Mouse (Mus musculus): ENCODE measurements at regions not wholly inside any gene's neighbourhood (a gene's known extent, or its start where the extent isn't known, plus 50 kb on each side); places are given as distances from the start of the nearest gene placed in this dataset.
"Not testable (repeated sequence)": the region's sequence is repeated elsewhere in the genome, so short reads cannot be mapped to it uniquely, and the experiment has no call there.

DNA sequence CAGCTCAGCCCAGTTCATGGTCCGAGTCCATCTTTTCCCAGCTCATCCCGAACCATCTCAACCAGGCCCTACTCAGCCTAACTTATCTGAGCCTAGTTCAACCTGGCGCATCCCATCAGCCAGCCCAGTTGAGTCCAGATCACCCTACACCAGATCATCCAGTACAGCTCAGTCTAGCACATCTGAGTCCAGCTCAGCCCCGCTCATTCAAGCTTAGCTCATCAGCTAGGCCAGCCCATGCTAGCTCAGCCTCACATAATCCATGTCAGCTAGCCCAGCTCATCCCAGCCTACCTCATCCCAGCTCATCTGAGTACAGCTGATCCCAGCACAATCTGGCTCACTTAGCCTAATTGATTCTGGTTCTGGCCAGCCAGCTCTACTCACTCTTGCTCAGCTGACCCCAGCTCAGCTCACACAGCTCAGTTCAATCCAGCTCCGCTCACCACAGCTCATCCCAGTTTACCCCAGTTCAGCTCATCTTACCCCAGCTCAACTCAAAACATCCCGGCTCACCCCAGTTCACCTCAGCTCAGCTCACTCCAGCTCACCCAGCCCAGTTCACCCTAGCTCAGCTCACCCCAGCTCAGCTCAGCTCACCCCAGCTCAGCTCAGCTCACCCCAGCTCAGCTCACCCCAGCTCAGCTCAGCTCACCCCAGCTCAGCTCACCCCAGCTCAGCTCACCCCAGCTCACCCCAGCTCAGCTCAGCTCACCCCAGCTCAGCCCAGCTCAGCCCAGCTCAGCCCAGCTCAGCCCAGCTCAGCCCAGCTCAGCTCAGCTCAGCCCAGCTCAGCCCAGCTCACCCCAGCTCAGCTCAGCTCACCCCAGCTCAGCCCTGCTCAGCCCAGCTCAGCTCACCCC lies 65.3 kb upstream of the Adam6b start:
- no peak for DNase-seq (ENCODE audit: low spot score)

DNA sequence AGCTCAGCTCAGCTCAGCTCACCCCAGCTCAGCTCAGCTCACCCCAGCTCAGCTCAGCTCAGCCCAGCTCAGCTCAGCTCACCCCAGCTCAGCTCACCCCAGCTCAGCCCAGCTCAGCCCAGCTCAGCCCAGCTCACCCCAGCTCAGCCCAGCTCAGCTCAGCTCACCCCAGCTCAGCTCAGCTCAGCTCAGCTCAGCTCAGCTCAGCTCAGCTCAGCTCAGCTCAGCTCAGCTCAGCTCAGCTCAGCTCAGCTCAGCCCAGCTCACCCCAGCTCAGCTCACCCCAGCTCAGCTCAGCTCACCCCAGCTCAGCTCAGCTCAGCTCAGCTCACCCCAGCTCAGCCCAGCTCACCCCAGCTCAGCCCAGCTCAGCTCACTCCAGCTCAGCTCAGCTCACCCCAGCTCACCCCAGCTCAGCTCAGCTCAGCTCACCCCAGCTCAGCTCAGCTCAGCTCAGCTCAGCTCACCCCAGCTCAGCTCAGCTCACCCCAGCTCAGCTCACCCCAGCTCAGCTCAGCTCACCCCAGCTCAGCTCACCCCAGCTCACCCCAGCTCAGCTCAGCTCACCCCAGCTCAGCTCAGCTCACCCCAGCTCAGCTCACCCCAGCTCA lies 64.6 kb upstream of the Adam6b start:
- not testable (repeated sequence) for DNase-seq (ENCODE audit: low spot score)

DNA sequence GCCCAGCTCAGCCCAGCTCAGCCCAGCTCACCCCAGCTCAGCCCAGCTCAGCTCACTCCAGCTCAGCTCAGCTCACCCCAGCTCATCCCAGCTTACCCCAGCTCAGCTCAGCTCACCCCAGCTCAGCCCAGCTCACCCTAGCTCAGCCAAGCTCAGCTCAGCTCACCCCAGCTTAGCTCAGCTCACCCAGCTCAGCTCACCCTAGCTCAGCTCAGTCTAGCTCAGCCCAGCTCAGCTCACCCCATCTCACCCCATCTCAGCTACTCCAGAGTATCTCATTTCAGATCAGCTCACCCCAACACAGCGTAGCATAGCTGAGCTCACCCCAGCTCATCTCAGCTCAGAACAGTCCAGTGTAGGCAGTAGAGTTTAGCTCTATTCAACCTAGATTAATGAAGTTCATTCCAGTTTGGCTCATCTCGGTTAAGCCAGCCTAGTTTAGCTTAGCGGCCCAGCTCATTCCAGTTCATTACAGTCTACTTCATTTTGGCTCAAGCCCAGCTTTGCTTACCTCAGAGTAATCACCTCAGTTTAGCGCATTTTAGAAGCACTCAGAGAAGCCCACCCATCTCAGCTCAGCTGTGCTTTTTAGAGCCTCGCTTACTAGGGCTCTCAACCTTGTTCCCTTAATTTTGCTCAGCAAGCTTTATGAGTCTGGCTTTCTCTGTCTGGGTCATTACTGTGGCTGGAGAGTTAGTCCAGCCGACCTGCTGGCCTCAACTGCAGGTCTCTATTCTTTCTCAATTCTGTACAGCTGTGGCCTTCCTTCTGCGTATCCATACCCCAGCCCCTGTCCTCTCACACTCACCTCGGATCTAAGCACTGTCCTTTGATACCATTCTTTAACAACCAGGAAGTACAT lies 63.9 kb upstream of the Adam6b start:
- no peak for DNase-seq (ENCODE audit: low spot score)

DNA sequence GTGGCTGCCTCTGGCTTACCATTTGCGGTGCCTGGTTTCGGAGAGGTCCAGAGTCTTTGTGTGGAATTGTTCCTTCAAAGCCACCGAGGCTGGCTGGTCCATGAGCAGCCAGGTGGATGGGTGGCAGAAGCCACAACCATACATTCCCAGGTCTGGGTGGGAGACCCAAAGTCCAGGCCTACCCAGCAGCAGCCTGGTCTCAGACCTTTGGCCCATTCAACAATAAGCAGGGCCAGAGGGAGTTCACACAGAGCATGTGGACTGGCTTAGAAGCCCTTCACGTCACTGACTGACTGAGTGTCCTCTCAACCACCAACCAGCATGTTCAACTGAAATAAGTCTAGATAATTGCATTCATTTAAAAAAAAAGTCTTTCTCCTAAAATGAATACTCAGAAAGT lies 62.7 kb upstream of the Adam6b start:
- DNase-seq (ENCODE audit: low spot score): no peak

DNA sequence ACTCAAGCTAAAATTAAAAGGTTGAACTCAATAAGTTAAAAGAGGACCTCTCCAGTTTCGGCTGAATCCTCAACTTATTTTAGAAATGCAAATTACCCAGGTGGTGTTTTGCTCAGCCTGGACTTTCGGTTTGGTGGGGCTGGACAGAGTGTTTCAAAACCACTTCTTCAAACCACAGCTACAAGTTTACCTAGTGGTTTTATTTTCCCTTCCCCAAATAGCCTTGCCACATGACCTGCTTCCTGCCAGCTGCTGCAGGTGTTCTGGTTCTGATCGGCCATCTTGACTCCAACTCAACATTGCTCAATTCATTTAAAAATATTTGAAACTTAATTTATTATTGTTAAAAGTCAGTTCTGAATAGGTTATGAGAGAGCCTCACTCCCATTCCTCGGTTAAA lies 62.0 kb upstream of the Adam6b start:
- no peak for DNase-seq (ENCODE audit: low spot score)

DNA sequence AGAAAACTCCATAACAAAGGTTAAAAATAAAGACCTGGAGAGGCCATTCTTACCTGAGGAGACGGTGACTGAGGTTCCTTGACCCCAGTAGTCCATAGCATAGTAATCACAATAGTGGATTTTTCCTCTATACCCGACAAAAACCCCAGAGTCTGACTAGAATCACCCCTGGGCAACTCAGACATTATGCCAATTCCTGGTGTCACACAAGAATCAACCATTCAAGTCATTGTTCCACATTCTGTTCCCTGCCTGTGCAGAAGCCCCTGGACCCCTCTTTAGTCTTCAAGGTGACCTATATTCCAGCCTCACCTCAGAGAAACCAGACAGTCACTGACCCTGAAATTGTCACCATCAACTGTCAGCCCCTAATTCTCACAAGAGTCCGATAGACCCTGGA lies 60.9 kb upstream of the Adam6b start:
- no peak for DNase-seq (ENCODE audit: low spot score)

DNA sequence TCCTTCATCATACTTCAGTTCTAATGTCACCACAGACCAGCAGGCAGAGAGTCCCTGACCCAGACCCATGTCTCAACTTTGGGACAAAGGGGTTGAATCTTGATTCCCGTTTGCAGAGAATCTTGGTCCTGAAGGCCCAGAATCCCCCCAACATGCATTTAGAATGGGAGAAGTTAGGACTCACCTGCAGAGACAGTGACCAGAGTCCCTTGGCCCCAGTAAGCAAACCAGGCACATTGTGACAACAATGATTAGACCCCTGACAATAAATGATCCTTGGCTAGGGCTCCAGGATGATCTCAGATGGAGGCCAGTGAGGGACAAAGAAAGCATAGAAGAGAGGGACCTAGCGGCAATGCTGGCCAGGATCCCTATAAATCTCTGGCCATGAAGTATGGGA lies 60.4 kb upstream of the Adam6b start:
- no peak for DNase-seq (ENCODE audit: low spot score)

DNA sequence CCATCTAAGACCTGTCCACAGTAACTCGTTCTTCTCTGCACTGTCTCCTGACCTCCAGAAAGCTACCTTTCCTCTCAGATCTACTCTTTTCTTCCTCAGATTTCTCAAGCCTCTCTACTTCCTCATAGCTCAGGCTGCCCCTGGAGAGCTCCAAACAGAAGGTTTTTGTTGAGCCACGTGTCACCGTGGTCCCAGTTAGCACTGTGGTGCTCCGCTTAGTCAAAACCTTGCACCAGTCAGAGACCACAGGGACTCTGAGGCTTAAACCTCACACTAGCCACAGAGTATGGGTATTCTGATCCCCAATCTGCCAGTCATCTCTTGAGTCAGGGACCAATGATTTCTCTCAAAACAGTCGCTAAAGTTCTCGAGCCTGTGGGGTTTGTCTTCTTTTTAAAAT lies 59.0 kb upstream of the Adam6b start:
- DNase-seq (ENCODE audit: low spot score): no peak

Measured in urinary bladder, postnatal 25 days (tissue).